9 mouse cellular contexts compared by ENCODE assay signal in genomic region chr10:62055408-62055807, GRCm38 (mm10).
DNase-seq lines count a peak whose midpoint lies in the region; ATAC-seq and TF ChIP-seq lines count a peak whose summit lies in the region.
"Had no signal": no experiment of that assay in that cellular context is flagged by ENCODE, and none has a peak within 500 bp of the region (broad histone marks: within the 10 kb centered on the region; RNA-seq: fewer than 3 reads in every experiment).

No protein-coding gene starts in this region.

- H3K4me3 ChIP-seq in heart, embryonic 10.5 days: no peak overlapping the region
- no peak overlapping the region for H3K4me3 ChIP-seq in C2C12 (ENCODE audit: insufficient read depth, poor library complexity, severe bottlenecking)
- no peak overlapping the region for H3K4me3 ChIP-seq in bone marrow, adult 2 months (replicated peaks; ENCODE audit: control insufficient read depth, low read depth, low read length)
- H3K4me3 ChIP-seq in forebrain, postnatal 0 days (ENCODE audit: low read depth, low read length): no peak overlapping the region
- H3K4me3 ChIP-seq in midbrain, postnatal 0 days (ENCODE audit: low read depth, low read length): no peak overlapping the region
- H3K4me3 ChIP-seq: neural tube, embryonic 13.5 days had no signal

- peak; percentile 22 for TF ChIP-seq CTCF in C2C12 (IDR thresholded peaks at IDR 0.05; ENCODE audit: control insufficient read depth, insufficient read depth, insufficient read length)
- TF ChIP-seq CTCF in bone marrow, adult 2 months (IDR thresholded peaks at IDR 0.05; ENCODE audit: control insufficient read depth, insufficient read depth, low read length): peak; percentile 30; the same call in 1 of the 2 replicates
- peak; percentile 81 for TF ChIP-seq CTCF in forebrain, postnatal 0 days (IDR thresholded peaks at IDR 0.05; ENCODE audit: low read depth)
- peak; percentile 92 for TF ChIP-seq CTCF in midbrain, postnatal 0 days (IDR thresholded peaks at IDR 0.05)

- no peaks in the 10 kb centered on the region for H3K36me3 ChIP-seq in heart, embryonic 10.5 days
- no peaks in the 10 kb centered on the region for H3K36me3 ChIP-seq in C2C12 (ENCODE audit: control insufficient read depth, insufficient read depth)
- H3K36me3 ChIP-seq in forebrain, postnatal 0 days (ENCODE audit: insufficient read depth): no peaks in the 10 kb centered on the region
- H3K36me3 ChIP-seq in midbrain, postnatal 0 days (ENCODE audit: insufficient read depth, low read length): no peaks in the 10 kb centered on the region
- H3K36me3 ChIP-seq: neural tube, embryonic 13.5 days had no signal

- 49% methylated on average over 2 of the region's 2 CpGs for WGBS in heart, embryonic 10.5 days
- WGBS in bone marrow, adult 2 months: 50% methylated on average over 2 of the region's 2 CpGs
- 41% methylated on average over 2 of the region's 2 CpGs for WGBS in forebrain, postnatal 0 days
- 63% methylated on average over 2 of the region's 2 CpGs for WGBS in midbrain, postnatal 0 days

- no peak overlapping the region for H3K4me2 ChIP-seq in forebrain, postnatal 0 days (ENCODE audit: low read depth)
- no peak overlapping the region for H3K4me2 ChIP-seq in midbrain, postnatal 0 days (ENCODE audit: low read depth, low read length, poor library complexity, severe bottlenecking)
- H3K4me2 ChIP-seq: neural tube, embryonic 13.5 days had no signal

- no peaks in the 10 kb centered on the region for H3K9me3 ChIP-seq in heart, embryonic 10.5 days
- no peaks in the 10 kb centered on the region for H3K9me3 ChIP-seq in forebrain, postnatal 0 days (ENCODE audit: low read length)
- H3K9me3 ChIP-seq in midbrain, postnatal 0 days (ENCODE audit: low read length): no peaks in the 10 kb centered on the region
- H3K9me3 ChIP-seq: neural tube, embryonic 13.5 days had no signal

- H3K4me1 ChIP-seq in heart, embryonic 10.5 days: peaks cover 16% of the 10 kb centered on the region
- no peaks in the 10 kb centered on the region for H3K4me1 ChIP-seq in bone marrow, adult 2 months (ENCODE audit: control insufficient read depth, insufficient read depth, low read length)
- H3K4me1 ChIP-seq in forebrain, postnatal 0 days (ENCODE audit: insufficient read depth): no peaks in the 10 kb centered on the region
- H3K4me1 ChIP-seq in midbrain, postnatal 0 days (ENCODE audit: insufficient read depth, low read length): 0 out of 2 replicates have a peak, but pooled peaks cover 5% of the 10 kb centered on the region

- ATAC-seq in forebrain, postnatal 0 days: peak; percentile 64; the same call in 1 of the 2 replicates
- ATAC-seq in midbrain, postnatal 0 days (ENCODE audit: low FRiP score): no peak
- no peak for ATAC-seq in megakaryocyte, adult 5-6 weeks (ENCODE audit: poor library complexity, severe bottlenecking)

- no peaks in the 10 kb centered on the region for H3K79me2 ChIP-seq in C2C12 (ENCODE audit: control insufficient read depth, insufficient read depth)

- no peak for TF ChIP-seq POLR2A in bone marrow, adult 2 months (IDR thresholded peaks at IDR 0.05; ENCODE audit: borderline replicate concordance, control insufficient read depth, low read depth, low read length)

- H3K27me3 ChIP-seq in heart, embryonic 10.5 days (ENCODE audit: insufficient read depth, poor library complexity, severe bottlenecking): 0 out of 2 replicates have a peak, but pooled peaks cover 5% of the 10 kb centered on the region
- H3K27me3 ChIP-seq in C2C12 (ENCODE audit: control insufficient read depth, insufficient read depth, insufficient read length): peaks cover 20% of the 10 kb centered on the region
- H3K27me3 ChIP-seq in forebrain, postnatal 0 days (ENCODE audit: insufficient read depth, low read length): no peaks in the 10 kb centered on the region
- no peaks in the 10 kb centered on the region for H3K27me3 ChIP-seq in midbrain, postnatal 0 days (ENCODE audit: insufficient read depth, low read length)
- H3K27me3 ChIP-seq: neural tube, embryonic 13.5 days had no signal

- H3K27ac ChIP-seq in heart, embryonic 10.5 days: no peak overlapping the region
- H3K27ac ChIP-seq in bone marrow, adult 2 months (ENCODE audit: control insufficient read depth, insufficient read depth, low read depth, low read length, poor library complexity): no peak overlapping the region
- H3K27ac ChIP-seq in forebrain, postnatal 0 days (ENCODE audit: low read depth, low read length): no peak overlapping the region
- no peak overlapping the region for H3K27ac ChIP-seq in midbrain, postnatal 0 days (ENCODE audit: low read depth, low read length)
- H3K27ac ChIP-seq: neural tube, embryonic 13.5 days had no signal

- H3K79me3 ChIP-seq in C2C12 (ENCODE audit: low read depth): no peaks in the 10 kb centered on the region

- H3ac ChIP-seq in C2C12 (ENCODE audit: control insufficient read depth, insufficient read length, low read depth): no peak overlapping the region

- no peak overlapping the region for H3K9ac ChIP-seq in forebrain, postnatal 0 days
- no peak overlapping the region for H3K9ac ChIP-seq in midbrain, postnatal 0 days (replicated peaks; ENCODE audit: low read length, poor library complexity, severe bottlenecking)
- H3K9ac ChIP-seq: neural tube, embryonic 13.5 days had no signal

- DNase-seq in heart, adult 18-20 months: peak; percentile 6 to 42
- DNase-seq in heart, embryonic 10.5 days (ENCODE audit: low spot score): no peak
- peak; percentile 71 for DNase-seq in forebrain, postnatal 0 days
- DNase-seq in left cerebral cortex, adult 11 months (ENCODE audit: low spot score): peak; percentile 35
- peak; percentile 83 for DNase-seq in midbrain, postnatal 0 days (ENCODE audit: low spot score)

TF ChIP-seq in C2C12, 6 proteins besides CTCF, POLR2A, EP300 and RAD21:
- TF ChIP-seq CEBPB (IDR thresholded peaks at IDR 0.05; ENCODE audit: low read depth): no peak
- no peak for TF ChIP-seq MYOD1 (IDR thresholded peaks at IDR 0.05; ENCODE audit: control insufficient read depth, insufficient read length, low read depth)
- no peak for TF ChIP-seq MYOG (IDR thresholded peaks at IDR 0.05; ENCODE audit: control insufficient read depth, extremely low read depth, insufficient read length)
- no peak for TF ChIP-seq FOSL1 (IDR thresholded peaks at IDR 0.05; ENCODE audit: insufficient read depth, low read length, poor library complexity, severe bottlenecking)
- no peak for TF ChIP-seq MAX (IDR thresholded peaks at IDR 0.05)

Comparison
In these comparisons a context has a peak if more than half of its experiments do, and no peak if none do; other contexts are left out.
1. CTCF ChIP-seq: peak in every context shown above with its lines; median percentile 92 in midbrain, postnatal 0 days; 81 in forebrain, postnatal 0 days; 30 in bone marrow, adult 2 months; 22 in C2C12.